ENCODE assay signal across 8 mouse cellular contexts in genomic region chr17:46783222-46783565, GRCm38 (mm10). TPM values are rescaled to one million over a fixed set of nuclear protein-coding genes. Genes with fewer than 3 reads are reported as not detected.
DNase-seq lines count a peak whose midpoint lies in the region; ATAC-seq and TF ChIP-seq lines count a peak whose summit lies in the region.

No protein-coding gene starts in this region.

- H3K4me2 ChIP-seq in heart, embryonic 15.5 days, result peak overlapping the region; percentile 66; the same call in 1 of the 2 replicates
- peak overlapping the region; percentile 63 for H3K4me2 ChIP-seq in hindbrain, embryonic 12.5 days (replicated peaks)
- H3K4me2 ChIP-seq in midbrain, embryonic 11.5 days, result peak overlapping the region; percentile 42

- H3K4me1 ChIP-seq in heart, embryonic 15.5 days (replicated peaks), result peaks cover 7% of the 10 kb centered on the region
- no peaks in the 10 kb centered on the region for H3K4me1 ChIP-seq in bone marrow, adult 2 months (ENCODE audit: control insufficient read depth, insufficient read depth, low read length)
- H3K4me1 ChIP-seq in hindbrain, embryonic 12.5 days, result peaks cover 12% of the 10 kb centered on the region
- H3K4me1 ChIP-seq in midbrain, embryonic 11.5 days (ENCODE audit: control insufficient read depth, insufficient read depth, low read length), result peaks cover 5% of the 10 kb centered on the region; the same call in 1 of the 2 replicates

- TF ChIP-seq CTCF in bone marrow, adult 2 months (IDR thresholded peaks at IDR 0.05; ENCODE audit: control insufficient read depth, insufficient read depth, low read length), result no peak

- peaks cover 27% of the 10 kb centered on the region for H3K36me3 ChIP-seq in heart, embryonic 15.5 days
- H3K36me3 ChIP-seq in hindbrain, embryonic 12.5 days, result peaks cover 25% of the 10 kb centered on the region
- H3K36me3 ChIP-seq in midbrain, embryonic 11.5 days (ENCODE audit: control insufficient read depth, insufficient read depth, low read length), result peaks cover 18% of the 10 kb centered on the region

- no peak for ATAC-seq in heart, embryonic 15.5 days (replicated peaks; ENCODE audit: insufficient number of reproducible peaks, insufficient read depth, low FRiP score, low read depth)
- ATAC-seq in hindbrain, embryonic 12.5 days (ENCODE audit: low FRiP score), result no peak; the same call in 1 of the 2 replicates
- peak; percentile 28; the same call in 1 of the 2 replicates for ATAC-seq in midbrain, embryonic 11.5 days (ENCODE audit: low FRiP score)
- ATAC-seq in CD4-positive, CD25-positive, alpha-beta regulatory T cell, adult 4 months, result no peak

- 82% methylated on average over 2 of the region's 2 CpGs for WGBS in heart, embryonic 15.5 days
- WGBS in bone marrow, adult 2 months, result 79% methylated on average over 2 of the region's 2 CpGs
- 84% methylated on average over 2 of the region's 2 CpGs for WGBS in hindbrain, embryonic 12.5 days
- 84% methylated on average over 2 of the region's 2 CpGs for WGBS in midbrain, embryonic 11.5 days

- peak overlapping the region; percentile 66 for H3K4me3 ChIP-seq in heart, embryonic 15.5 days
- H3K4me3 ChIP-seq in bone marrow, adult 2 months (replicated peaks; ENCODE audit: control insufficient read depth, low read depth, low read length), result no peak overlapping the region
- peak overlapping the region; percentile 69 for H3K4me3 ChIP-seq in hindbrain, embryonic 12.5 days
- H3K4me3 ChIP-seq in midbrain, embryonic 11.5 days (ENCODE audit: low read depth, low read length), result peak overlapping the region; percentile 72

- H3K27me3 ChIP-seq in heart, embryonic 15.5 days, result no peaks in the 10 kb centered on the region
- H3K27me3 ChIP-seq in hindbrain, embryonic 12.5 days, result no peaks in the 10 kb centered on the region
- H3K27me3 ChIP-seq in midbrain, embryonic 11.5 days (ENCODE audit: control insufficient read depth, insufficient read depth, low read length), result no peaks in the 10 kb centered on the region

- DNase-seq in heart, adult 18-20 months, result no peak
- DNase-seq in midbrain, embryonic 11.5 days (ENCODE audit: low spot score, missing footprints), result no peak
- no peak for DNase-seq in gastrocnemius, postnatal 36 days
- no peak for DNase-seq in adrenal gland, adult 8-10 months

- intact Hi-C loops in gastrocnemius, postnatal 36 days (cut with DNase I), result loop anchor here (5.0 kb wide), 1 partner anchor 104 kb away; no protein-coding TSS in a partner anchor

- TF ChIP-seq POLR2A in bone marrow, adult 2 months (IDR thresholded peaks at IDR 0.05; ENCODE audit: borderline replicate concordance, control insufficient read depth, low read depth, low read length), result no peak

- no peak overlapping the region for H3K9ac ChIP-seq in heart, embryonic 15.5 days
- no peak overlapping the region for H3K9ac ChIP-seq in hindbrain, embryonic 12.5 days
- no peak overlapping the region for H3K9ac ChIP-seq in midbrain, embryonic 11.5 days (ENCODE audit: low read length)

- no peaks in the 10 kb centered on the region for H3K9me3 ChIP-seq in heart, embryonic 15.5 days (replicated peaks)
- no peaks in the 10 kb centered on the region for H3K9me3 ChIP-seq in hindbrain, embryonic 12.5 days (replicated peaks)
- no peaks in the 10 kb centered on the region for H3K9me3 ChIP-seq in midbrain, embryonic 11.5 days (ENCODE audit: control insufficient read depth, low read length)

- H3K27ac ChIP-seq in heart, embryonic 15.5 days, result peak overlapping the region; percentile 82
- peak overlapping the region; percentile 36; the same call in 1 of the 2 replicates for H3K27ac ChIP-seq in bone marrow, adult 2 months (ENCODE audit: control insufficient read depth, insufficient read depth, low read depth, low read length, poor library complexity)
- H3K27ac ChIP-seq in hindbrain, embryonic 12.5 days, result peak overlapping the region; percentile 92; the same call in 1 of the 2 replicates
- peak overlapping the region; percentile 81; the same call in 1 of the 2 replicates for H3K27ac ChIP-seq in midbrain, embryonic 11.5 days (ENCODE audit: low read depth, low read length)

RNA-seq across cellular contexts. Expression of gene Rpl7l1, which starts 0.7 kb away (rescaled TPM):
- 86.3 and 93.7 TPM in 2 replicates for polyA plus RNA-seq in heart, embryonic 15.5 days (2015; fragmentation: Nextera tagmentation; extraction: Ambion mirVana)
- total RNA-seq in heart, adult 18-20 months (2021), result 10 to 100 TPM; 59.8 to 61.8 TPM
- polyA plus RNA-seq in bone marrow, adult 2 months (2011; ENCODE audit: insufficient read depth, insufficient read length, low replicate concordance, missing spikeins), result 26.9 and 45.0 TPM in 2 replicates
- polyA plus RNA-seq in hindbrain, embryonic 12.5 days (2016; fragmentation: Nextera tagmentation; extraction: Ambion mirVana), result 130 and 141 TPM in 2 replicates
- 170 and 179 TPM in 2 replicates for polyA plus RNA-seq in midbrain, embryonic 11.5 days (2014; fragmentation: Nextera tagmentation; extraction: Ambion mirVana)
- total RNA-seq in gastrocnemius, postnatal 36 days (2021), result 10 to 100 TPM; 39.3 to 40.7 TPM
- polyA plus RNA-seq in CD4-positive, CD25-positive, alpha-beta regulatory T cell, adult 4 months (2017; shearing (Covaris generic)), result 100 to 1,000 TPM; 159 to 205 TPM
- total RNA-seq in adrenal gland, adult 8-10 months (2022), result 10 to 100 TPM; 78.9 to 89.9 (median 83.8) TPM

RNA-seq across cellular contexts. Expression of gene 2310039H08Rik, which starts 10.8 kb away (rescaled TPM):
- 49.5 and 51.5 TPM in 2 replicates for polyA plus RNA-seq in heart, embryonic 15.5 days (2015; fragmentation: Nextera tagmentation; extraction: Ambion mirVana)
- 10 to 100 TPM; 24.4 to 29.4 TPM for total RNA-seq in heart, adult 18-20 months (2021)
- 18.3 and 18.7 TPM in 2 replicates for polyA plus RNA-seq in bone marrow, adult 2 months (2011; ENCODE audit: insufficient read depth, insufficient read length, low replicate concordance, missing spikeins)
- 41.1 and 54.7 TPM in 2 replicates for polyA plus RNA-seq in hindbrain, embryonic 12.5 days (2016; fragmentation: Nextera tagmentation; extraction: Ambion mirVana)
- polyA plus RNA-seq in midbrain, embryonic 11.5 days (2014; fragmentation: Nextera tagmentation; extraction: Ambion mirVana), result 55.0 and 57.9 TPM in 2 replicates
- 10 to 100 TPM; 26.8 to 33.5 TPM for total RNA-seq in gastrocnemius, postnatal 36 days (2021)
- polyA plus RNA-seq in CD4-positive, CD25-positive, alpha-beta regulatory T cell, adult 4 months (2017; shearing (Covaris generic)), result 10 to 100 TPM; 16.1 to 18.9 TPM
- 10 to 100 TPM; 53.9 to 87.1 (median 61.4) TPM for total RNA-seq in adrenal gland, adult 8-10 months (2022)

RNA-seq across cellular contexts. Expression of gene Ptcra, which starts 19.7 kb away (rescaled TPM):
- 2.9 and 25.2 TPM in 2 replicates for polyA plus RNA-seq in heart, embryonic 15.5 days (2015; fragmentation: Nextera tagmentation; extraction: Ambion mirVana)
- not detected for total RNA-seq in heart, adult 18-20 months (2021)
- 2.0 TPM in 1 of 2 replicates, not detected in the other for polyA plus RNA-seq in bone marrow, adult 2 months (2011; ENCODE audit: insufficient read depth, insufficient read length, low replicate concordance, missing spikeins)
- 0.17 and 0.53 TPM in 2 replicates for polyA plus RNA-seq in hindbrain, embryonic 12.5 days (2016; fragmentation: Nextera tagmentation; extraction: Ambion mirVana)
- polyA plus RNA-seq in midbrain, embryonic 11.5 days (2014; fragmentation: Nextera tagmentation; extraction: Ambion mirVana), result 0.48 and 0.70 TPM in 2 replicates
- not detected for total RNA-seq in gastrocnemius, postnatal 36 days (2021)
- under 1 TPM in 1 of 2 experiments, not detected in 1; 0.49 TPM for polyA plus RNA-seq in CD4-positive, CD25-positive, alpha-beta regulatory T cell, adult 4 months (2017; shearing (Covaris generic))
- total RNA-seq in adrenal gland, adult 8-10 months (2022), result not detected

RNA-seq across cellular contexts. Expression of gene Cnpy3, which starts 31.2 kb away (rescaled TPM):
- 43.1 and 55.5 TPM in 2 replicates for polyA plus RNA-seq in heart, embryonic 15.5 days (2015; fragmentation: Nextera tagmentation; extraction: Ambion mirVana)
- 10 to 100 TPM; 16.5 to 18.2 TPM for total RNA-seq in heart, adult 18-20 months (2021)
- polyA plus RNA-seq in bone marrow, adult 2 months (2011; ENCODE audit: insufficient read depth, insufficient read length, low replicate concordance, missing spikeins), result 25.4 and 46.3 TPM in 2 replicates
- 58.7 and 61.6 TPM in 2 replicates for polyA plus RNA-seq in hindbrain, embryonic 12.5 days (2016; fragmentation: Nextera tagmentation; extraction: Ambion mirVana)
- polyA plus RNA-seq in midbrain, embryonic 11.5 days (2014; fragmentation: Nextera tagmentation; extraction: Ambion mirVana), result 49.8 and 56.3 TPM in 2 replicates
- total RNA-seq in gastrocnemius, postnatal 36 days (2021), result 1 to 10 TPM; 7.6 to 8.9 TPM
- polyA plus RNA-seq in CD4-positive, CD25-positive, alpha-beta regulatory T cell, adult 4 months (2017; shearing (Covaris generic)), result 10 to 100 TPM; 24.4 to 25.5 TPM
- total RNA-seq in adrenal gland, adult 8-10 months (2022), result 10 to 100 TPM; 66.6 to 74.1 (median 70.7) TPM

RNA-seq across cellular contexts. Expression of gene Gnmt, which starts 54.2 kb away (rescaled TPM):
- 1.2 and 1.8 TPM in 2 replicates for polyA plus RNA-seq in heart, embryonic 15.5 days (2015; fragmentation: Nextera tagmentation; extraction: Ambion mirVana)
- total RNA-seq in heart, adult 18-20 months (2021), result 1 to 10 TPM; 3.7 to 4.1 TPM
- 2.9 and 3.0 TPM in 2 replicates for polyA plus RNA-seq in bone marrow, adult 2 months (2011; ENCODE audit: insufficient read depth, insufficient read length, low replicate concordance, missing spikeins)
- polyA plus RNA-seq in hindbrain, embryonic 12.5 days (2016; fragmentation: Nextera tagmentation; extraction: Ambion mirVana), result 0.33 and 0.49 TPM in 2 replicates
- 0.37 and 0.82 TPM in 2 replicates for polyA plus RNA-seq in midbrain, embryonic 11.5 days (2014; fragmentation: Nextera tagmentation; extraction: Ambion mirVana)
- total RNA-seq in gastrocnemius, postnatal 36 days (2021), result 1 to 10 TPM; 1.1 to 2.1 TPM
- not detected for polyA plus RNA-seq in CD4-positive, CD25-positive, alpha-beta regulatory T cell, adult 4 months (2017; shearing (Covaris generic))
- 1 to 10 TPM; 1.2 to 1.8 (median 1.6) TPM for total RNA-seq in adrenal gland, adult 8-10 months (2022)

Comparison
In these comparisons a context has a peak if more than half of its experiments do, and no peak if none do; other contexts are left out.
1. H3K27ac ChIP-seq: peak in every context shown above with its lines; median percentile 92 in hindbrain, embryonic 12.5 days; 82 in heart, embryonic 15.5 days; 81 in midbrain, embryonic 11.5 days; 36 in bone marrow, adult 2 months.